Mouse (Mus musculus): ENCODE measurements around the gene Tmc8. TPM values are rescaled to one million over a fixed set of nuclear protein-coding genes. Genes with fewer than 3 reads are reported as not detected.
A peak's percentile ranks its signal among the peaks of the same experiment; 100 is the strongest.

The Tmc8 gene
- total and polyA plus RNA-seq, 2 experiments from 2014 or later = 0.33 to 0.79 TPM

GRCm38 (mm10) chr11:117801650-117802049 lies 19.8 kb downstream of the Tmc8 start:
- no peak overlapping the region for H3K4me2 ChIP-seq (ENCODE audit: low read depth, low read length, poor library complexity, severe bottlenecking)
- no peak overlapping the region for H3K9ac ChIP-seq (replicated peaks; ENCODE audit: low read length, poor library complexity, severe bottlenecking)
- H3K27ac ChIP-seq (ENCODE audit: low read depth, low read length) = no peak overlapping the region
- H3K4me1 ChIP-seq (ENCODE audit: insufficient read depth, low read length) = no peaks in the 10 kb centered on the region
- H3K36me3 ChIP-seq (ENCODE audit: insufficient read depth, low read length) = no peaks in the 10 kb centered on the region
- DNase-seq (ENCODE audit: low spot score) (no peak), ATAC-seq (ENCODE audit: low FRiP score) (no peak)
- H3K9me3 ChIP-seq (ENCODE audit: low read length) = no peaks in the 10 kb centered on the region
- no peak overlapping the region for H3K4me3 ChIP-seq (ENCODE audit: low read depth, low read length)
- WGBS = 79% methylated on average over 7 of the region's 7 CpGs
- H3K27me3 ChIP-seq (ENCODE audit: insufficient read depth, low read length) = no peaks in the 10 kb centered on the region
- no peak for TF ChIP-seq CTCF (IDR thresholded peaks at IDR 0.05)

DNA sequence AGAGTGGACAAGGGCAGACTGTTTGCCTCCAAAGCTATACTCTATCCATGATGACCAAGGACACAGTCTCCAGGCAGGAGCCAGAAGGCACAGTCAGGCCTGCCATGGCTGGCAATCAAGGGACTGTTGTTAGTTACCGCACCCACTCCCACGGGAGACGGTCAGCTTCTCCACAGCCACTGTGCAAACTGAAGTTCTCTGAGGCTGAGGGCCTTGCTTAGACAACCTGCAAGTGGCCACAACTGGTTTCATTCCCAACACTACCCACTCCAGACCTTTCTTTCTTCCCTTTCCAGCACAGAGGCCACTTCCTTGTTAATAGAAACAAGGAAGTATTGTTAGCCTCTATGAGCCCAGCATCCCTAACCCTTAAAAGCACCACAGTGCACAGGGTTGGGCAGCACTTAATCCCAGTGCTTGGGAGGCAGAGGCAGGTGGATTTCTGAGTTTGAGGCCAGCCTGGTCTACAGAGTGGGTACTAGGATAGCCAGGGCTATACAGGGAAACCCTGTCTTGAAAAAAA lies 21.4 kb downstream of the Tmc8 start:
- Histone ChIP-seq H3K27me3 (ENCODE audit: insufficient read depth, low read length) (no peaks in the 10 kb centered on the region), H3K4me3 (ENCODE audit: low read depth, low read length) (no peak overlapping the region), H3K9ac (replicated peaks; ENCODE audit: low read length, poor library complexity, severe bottlenecking) (no peak overlapping the region), H3K4me2 (ENCODE audit: low read depth, low read length, poor library complexity, severe bottlenecking) (no peak overlapping the region), H3K36me3 (ENCODE audit: insufficient read depth, low read length) (no peaks in the 10 kb centered on the region), H3K9me3 (ENCODE audit: low read length) (no peaks in the 10 kb centered on the region), H3K4me1 (ENCODE audit: insufficient read depth, low read length) (no peaks in the 10 kb centered on the region), H3K27ac (ENCODE audit: low read depth, low read length) (no peak overlapping the region)
- no peak for TF ChIP-seq CTCF (IDR thresholded peaks at IDR 0.05)
- DNase-seq (ENCODE audit: low spot score) (no peak), ATAC-seq (ENCODE audit: low FRiP score) (no peak)
- 98% methylated on average over 3 of the region's 3 CpGs for WGBS

DNA sequence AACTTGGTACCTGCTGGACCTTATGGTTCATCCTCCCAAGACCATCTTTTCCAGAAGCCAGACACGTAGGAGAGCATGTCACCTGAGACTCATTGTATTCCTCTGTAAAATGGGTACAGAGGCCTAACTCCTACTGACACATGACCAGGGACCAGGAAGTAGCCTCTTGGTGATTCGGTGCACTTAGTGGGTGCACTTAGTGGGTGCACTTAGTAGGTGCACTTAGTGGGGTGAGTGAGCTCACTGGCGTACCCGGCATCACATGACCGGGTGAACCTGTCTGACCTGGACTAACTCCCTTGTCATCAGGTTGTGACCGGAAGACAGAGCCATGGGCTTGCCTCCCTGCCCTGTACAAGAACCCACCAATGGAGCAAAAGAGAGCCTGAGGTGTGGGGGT lies 24.9 kb downstream of the Tmc8 start:
- 91% methylated on average over 6 of the region's 6 CpGs for WGBS
- Histone ChIP-seq H3K4me1 (ENCODE audit: insufficient read depth, low read length) (no peaks in the 10 kb centered on the region), H3K9ac (replicated peaks; ENCODE audit: low read length, poor library complexity, severe bottlenecking) (no peak overlapping the region), H3K36me3 (ENCODE audit: insufficient read depth, low read length) (no peaks in the 10 kb centered on the region), H3K27ac (ENCODE audit: low read depth, low read length) (no peak overlapping the region), H3K4me2 (ENCODE audit: low read depth, low read length, poor library complexity, severe bottlenecking) (no peak overlapping the region), H3K9me3 (ENCODE audit: low read length) (no peaks in the 10 kb centered on the region), H3K27me3 (ENCODE audit: insufficient read depth, low read length) (peaks cover 10% of the 10 kb centered on the region; the same call in 1 of the 2 replicates), H3K4me3 (ENCODE audit: low read depth, low read length) (no peak overlapping the region)
- DNase-seq (ENCODE audit: low spot score) = no peak
- TF ChIP-seq CTCF (IDR thresholded peaks at IDR 0.05) = no peak
- ATAC-seq (ENCODE audit: low FRiP score) = no peak

DNA sequence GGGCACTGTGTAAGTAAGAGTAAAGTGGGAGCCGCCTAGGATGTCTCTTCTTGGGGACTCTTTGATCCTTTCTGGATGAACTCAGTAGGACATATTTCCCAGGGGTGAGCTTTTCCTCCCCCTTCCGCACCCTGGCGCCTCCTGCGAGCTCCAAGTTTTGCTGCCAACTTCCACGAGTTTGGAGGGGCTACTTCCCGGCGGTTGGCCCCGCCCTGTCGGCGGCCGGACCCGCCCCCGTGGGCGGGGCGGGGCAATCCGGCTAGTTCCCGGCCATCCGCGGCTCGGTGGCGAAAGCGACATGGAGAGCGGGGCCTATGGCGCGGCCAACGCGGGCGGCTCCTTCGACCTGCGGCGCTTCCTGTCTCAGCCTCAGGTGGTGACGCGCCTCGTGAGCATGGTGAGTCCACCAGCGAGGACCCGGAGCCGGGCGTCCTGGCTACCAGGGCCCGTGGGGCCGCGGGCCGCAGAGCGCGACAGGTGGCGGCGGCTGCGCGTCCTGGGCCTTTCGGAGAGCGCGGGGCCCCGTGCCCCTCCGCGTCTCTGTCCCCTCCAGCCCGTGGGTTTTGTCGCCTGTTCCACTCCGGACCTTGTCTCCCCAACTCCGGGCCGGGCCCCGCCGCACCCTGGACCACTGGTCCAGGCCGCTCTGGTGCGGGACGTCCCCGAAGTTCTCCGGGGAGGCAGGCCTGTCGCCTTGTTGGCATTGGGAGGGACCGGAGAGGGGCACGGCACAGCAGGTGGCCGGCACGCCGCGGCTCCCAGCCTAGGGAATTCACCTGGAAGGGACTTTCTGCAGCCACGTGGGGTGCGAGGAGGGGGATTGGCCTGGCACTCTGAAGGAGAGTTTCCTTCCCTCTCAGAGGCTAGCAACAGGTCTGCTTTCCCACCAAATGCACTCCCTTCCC lies 27.8 kb downstream of the Tmc8 start, which contains the start of the genes Gm20708 and Syngr2:
Gene Gm20708, plus strand, starts transcription at position 262 of the 905 bp plus-strand sequence.
Gene Syngr2, plus strand, starts transcription at position 262 of the 905 bp plus-strand sequence.
- under 1% methylated on average over 74 of the region's 75 CpGs for WGBS

GRCm38 (mm10) chr11:117810401-117811046 lies 28.6 kb downstream of the Tmc8 start:
- H3K9me3 ChIP-seq (ENCODE audit: low read length) = no peaks in the 10 kb centered on the region
- H3K27me3 ChIP-seq (ENCODE audit: insufficient read depth, low read length) = peaks cover 10% of the 10 kb centered on the region; the same call in 1 of the 2 replicates
- TF ChIP-seq CTCF (IDR thresholded peaks at IDR 0.05) = peak; percentile 64
- peak overlapping the region; percentile 52 for H3K4me3 ChIP-seq (ENCODE audit: low read depth, low read length)
- peak overlapping the region; percentile 46; the same call in 1 of the 2 replicates for H3K9ac ChIP-seq (replicated peaks; ENCODE audit: low read length, poor library complexity, severe bottlenecking)
- WGBS = under 1% methylated on average over 21 of the region's 21 CpGs
- H3K36me3 ChIP-seq (ENCODE audit: insufficient read depth, low read length) = no peaks in the 10 kb centered on the region
- H3K27ac ChIP-seq (ENCODE audit: low read depth, low read length) = no peak overlapping the region
- peak overlapping the region; percentile 93 for H3K4me2 ChIP-seq (ENCODE audit: low read depth, low read length, poor library complexity, severe bottlenecking)
- ATAC-seq (ENCODE audit: low FRiP score) = peak; percentile 79
- H3K4me1 ChIP-seq (ENCODE audit: insufficient read depth, low read length) = no peaks in the 10 kb centered on the region
- DNase-seq (ENCODE audit: low spot score) = peak; percentile 88

More for the DNA sequence above, 27.8 kb downstream of the Tmc8 start, which contains the start of the genes Gm20708 and Syngr2:
- H3K9me3 ChIP-seq (ENCODE audit: low read length) = no peaks in the 10 kb centered on the region
- H3K36me3 ChIP-seq (ENCODE audit: insufficient read depth, low read length) = no peaks in the 10 kb centered on the region
- DNase-seq (ENCODE audit: low spot score) = peak; percentile 71
- peaks cover 10% of the 10 kb centered on the region; the same call in 1 of the 2 replicates for H3K27me3 ChIP-seq (ENCODE audit: insufficient read depth, low read length)
- ATAC-seq (ENCODE audit: low FRiP score) = peak; percentile 66
- TF ChIP-seq CTCF (IDR thresholded peaks at IDR 0.05) = no peak
- H3K27ac ChIP-seq (ENCODE audit: low read depth, low read length) = no peak within 1 kb of the TSS
- H3K4me3 ChIP-seq (ENCODE audit: low read depth, low read length) = peak within 1 kb of the TSS; percentile 52
- no peaks in the 10 kb centered on the region for H3K4me1 ChIP-seq (ENCODE audit: insufficient read depth, low read length)
- H3K9ac ChIP-seq (replicated peaks; ENCODE audit: low read length, poor library complexity, severe bottlenecking) = peak within 1 kb of the TSS; percentile 46
- H3K4me2 ChIP-seq (ENCODE audit: low read depth, low read length, poor library complexity, severe bottlenecking) = peak within 1 kb of the TSS; percentile 93

All from midbrain, postnatal 0 days (tissue).